Mouse (Mus musculus) adrenal gland, adult 2 months (tissue): ENCODE results near the gene Tpm1. TPM values are rescaled to one million over a fixed set of nuclear protein-coding genes. Genes with fewer than 3 reads are reported as not detected.
A peak's percentile ranks its signal among the peaks of the same experiment; 100 is the strongest.

ENCODE experiments used
- DNase-seq: peaks from one replicate; pipeline ENCODE4 v3.0.0; 2021
- polyA plus RNA-seq: library from polyadenylated mRNA; depleted of rRNA; stranded (reverse); fragments of >200 nt; gene quantifications from 2 replicates; pipeline ENCODE4 v1.2.3, GENCODE M21; 2012
- total RNA-seq, 2 experiments: library from RNA; stranded (reverse); gene quantifications; 2 replicates each; pipeline ENCODE4 v1.2.3; 2021

The Tpm1 gene
- total and polyA plus RNA-seq, 3 experiments, result 30.7 to 271 (median 144) TPM

DNA sequence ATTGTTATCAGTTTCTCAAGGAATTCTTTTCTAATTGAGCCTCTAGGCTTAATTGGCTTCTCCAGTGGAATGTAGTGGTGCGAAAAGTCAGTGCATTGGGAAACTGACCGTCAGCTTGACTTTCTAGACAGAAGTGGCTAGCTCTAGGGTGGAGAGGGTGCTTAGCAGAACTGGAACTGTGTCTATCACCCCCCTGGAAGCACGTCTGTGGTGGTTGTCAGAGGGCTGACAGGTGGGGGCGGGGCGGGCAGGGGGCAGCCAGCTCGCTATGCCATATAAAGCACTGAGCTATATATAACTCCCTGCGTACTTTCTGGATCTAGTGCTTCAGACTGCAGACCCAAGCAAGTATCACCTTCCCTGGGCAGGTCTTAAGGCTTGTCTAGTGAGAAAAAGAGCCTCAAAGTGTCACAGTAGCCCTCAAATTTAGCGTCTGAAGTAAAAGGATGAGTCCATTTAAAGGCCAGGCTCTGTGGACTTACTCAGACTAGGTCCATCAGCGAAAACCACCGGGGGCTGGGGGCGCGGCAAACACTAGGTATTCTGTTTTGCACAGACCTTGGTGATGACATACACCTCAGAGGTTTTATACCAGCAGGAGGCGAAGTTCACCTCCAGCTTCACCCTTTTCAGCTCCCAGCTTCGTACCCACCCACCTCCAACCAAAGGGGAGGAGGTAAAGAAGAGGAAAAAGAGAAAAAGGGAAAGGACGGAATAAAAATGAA lies 2.2 kb downstream of the Tpm1 start:
- no peak for DNase-seq

DNA sequence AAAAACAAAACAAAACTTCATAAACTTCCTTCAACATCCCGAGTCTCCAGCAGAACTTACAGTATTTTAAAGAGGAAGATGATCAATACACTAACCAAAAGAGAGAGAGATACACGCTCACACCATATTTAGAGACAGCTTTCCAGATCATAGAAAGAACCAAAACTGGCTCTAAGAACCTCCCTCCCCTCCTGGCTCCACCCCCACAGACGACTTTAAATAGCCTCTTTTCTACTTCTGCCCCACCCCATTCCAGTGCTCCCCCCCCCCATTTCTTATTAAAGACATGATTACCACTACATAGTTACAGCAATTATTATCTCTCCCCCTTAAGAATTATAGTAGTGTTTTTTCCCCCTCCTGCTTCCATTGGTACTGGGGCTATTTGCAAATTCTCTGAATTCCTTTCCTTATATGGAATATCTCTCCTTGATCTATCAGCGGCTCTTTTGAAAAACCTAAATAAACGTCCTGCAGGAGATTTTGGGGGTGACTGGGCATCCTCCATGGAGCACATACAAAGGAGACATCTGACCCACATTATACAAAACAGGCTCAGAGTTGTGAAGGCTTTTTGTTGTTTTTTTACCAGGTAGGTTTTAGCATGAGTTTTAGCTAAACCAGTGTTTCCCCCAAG lies 3.1 kb downstream of the Tpm1 start:
- DNase-seq, result no peak

DNA sequence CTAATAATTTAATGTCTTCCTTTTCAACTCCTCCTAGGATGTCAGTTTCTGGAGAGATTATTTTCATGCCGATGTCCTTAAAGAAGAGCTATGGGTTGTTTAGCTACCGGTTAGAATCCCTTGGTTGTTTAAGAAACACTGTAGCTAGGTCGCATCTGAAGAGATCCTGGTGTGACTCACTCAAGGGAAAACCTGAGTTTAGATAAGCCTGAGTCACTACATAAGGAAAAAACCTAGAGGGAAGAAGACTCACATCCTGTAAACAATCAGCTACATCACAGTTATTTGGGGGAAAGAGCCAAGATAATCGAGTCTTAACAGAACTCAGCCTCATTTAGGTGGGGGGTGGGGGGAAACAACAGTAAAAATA lies 3.9 kb downstream of the Tpm1 start:
- no peak for DNase-seq

DNA sequence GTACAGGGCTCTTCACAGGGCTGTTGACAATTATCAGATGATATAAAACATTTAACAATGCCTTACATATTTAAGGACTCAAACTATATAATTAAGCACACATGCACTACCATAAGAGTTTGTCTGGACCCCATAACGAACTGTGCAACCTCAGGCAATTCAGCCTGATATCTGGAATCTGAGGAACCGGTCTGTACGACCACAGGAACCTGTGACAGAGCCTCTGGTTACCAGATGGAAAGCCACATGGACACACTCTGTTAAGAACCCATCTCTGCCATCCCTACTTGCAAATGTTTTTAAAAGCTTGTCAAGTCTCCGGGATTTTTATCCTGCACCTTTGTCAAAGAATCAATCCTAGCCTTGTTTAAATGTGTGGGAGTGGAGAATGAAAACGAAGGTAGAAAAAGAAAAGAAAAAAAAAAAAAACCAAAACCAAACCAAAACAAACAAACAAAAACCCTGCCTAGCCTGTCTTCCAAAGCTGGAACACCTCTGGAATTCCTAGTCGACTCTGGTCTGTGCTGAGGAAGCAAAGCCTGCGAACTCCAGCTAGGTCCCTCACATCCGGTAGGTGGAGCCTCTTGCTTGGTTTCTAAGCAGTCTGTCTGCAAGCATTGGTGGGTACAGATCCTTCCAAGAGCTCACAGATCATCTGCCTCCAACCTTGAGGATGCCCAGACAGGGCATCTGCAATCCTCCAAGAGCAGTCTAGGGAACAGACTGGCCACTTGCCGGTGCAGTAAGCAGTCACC lies 4.5 kb downstream of the Tpm1 start:
- DNase-seq, result peak; percentile 76

DNA sequence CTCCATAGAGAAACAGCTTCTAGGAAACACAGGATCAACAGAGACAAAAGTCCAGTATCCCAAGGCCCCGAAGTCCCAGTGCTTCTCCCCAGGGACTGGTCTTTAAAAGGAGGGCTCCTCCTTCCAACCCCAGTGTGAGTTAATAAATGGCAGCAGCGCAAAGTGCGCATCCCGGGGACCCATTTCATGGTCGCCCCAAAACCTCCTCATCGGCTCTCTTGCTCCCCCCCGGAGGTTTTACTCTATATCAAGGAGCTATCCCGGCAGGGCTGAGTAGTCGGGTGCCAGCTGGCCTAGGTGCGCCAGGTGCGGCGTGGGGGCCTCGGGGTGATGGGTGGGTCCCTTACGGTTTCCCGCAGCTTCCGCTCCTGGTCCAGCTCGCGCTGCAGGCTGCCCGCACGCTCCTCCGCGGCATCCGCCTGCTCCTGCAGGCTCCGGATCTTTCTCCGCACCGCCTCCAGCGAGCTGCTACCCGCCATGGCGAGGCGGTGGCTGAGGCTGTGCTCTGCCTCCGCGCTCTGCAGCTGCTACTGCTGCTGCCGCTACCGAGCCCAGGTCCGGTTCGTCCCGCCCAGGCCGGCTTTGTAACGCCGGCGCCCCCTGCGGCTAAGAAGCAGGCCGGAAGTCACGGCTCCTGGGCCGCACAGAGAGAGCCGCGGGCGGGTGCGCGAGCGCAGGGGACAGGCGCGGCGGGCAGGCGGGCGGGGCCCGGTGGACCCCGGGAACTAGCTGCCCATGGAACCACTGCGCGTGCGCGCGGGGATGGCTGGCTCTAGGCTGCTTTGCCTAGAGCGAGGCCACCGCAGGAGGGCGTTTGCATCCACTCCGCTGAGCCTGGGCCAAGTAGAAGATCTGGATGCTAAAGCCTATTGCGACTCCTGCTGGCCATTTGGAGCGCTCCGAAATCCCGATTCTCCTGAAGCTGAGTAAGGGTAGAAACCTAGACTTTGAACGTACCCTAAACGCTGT lies 5.7 kb downstream of the Tpm1 start:
- DNase-seq, result peak; percentile 100

DNA sequence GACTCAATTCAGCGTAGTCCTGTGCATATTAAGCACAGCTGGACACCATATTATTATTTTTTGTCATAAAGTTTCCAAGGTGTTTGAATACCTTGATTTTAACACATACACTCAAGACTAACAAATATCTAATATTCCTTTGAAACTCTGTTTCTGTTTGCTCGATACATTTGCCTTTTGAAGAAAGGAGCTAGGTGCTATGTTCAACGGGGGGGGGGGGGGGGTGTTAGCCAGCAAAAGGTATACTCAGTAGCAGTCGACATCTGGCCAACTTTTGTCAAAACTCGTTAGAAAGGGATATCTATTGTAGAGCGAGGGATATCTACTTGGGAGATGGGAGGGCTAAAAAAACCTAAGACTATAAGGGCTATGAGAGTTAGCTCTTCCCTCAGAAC lies 6.4 kb downstream of the Tpm1 start:
- no peak for DNase-seq

DNA sequence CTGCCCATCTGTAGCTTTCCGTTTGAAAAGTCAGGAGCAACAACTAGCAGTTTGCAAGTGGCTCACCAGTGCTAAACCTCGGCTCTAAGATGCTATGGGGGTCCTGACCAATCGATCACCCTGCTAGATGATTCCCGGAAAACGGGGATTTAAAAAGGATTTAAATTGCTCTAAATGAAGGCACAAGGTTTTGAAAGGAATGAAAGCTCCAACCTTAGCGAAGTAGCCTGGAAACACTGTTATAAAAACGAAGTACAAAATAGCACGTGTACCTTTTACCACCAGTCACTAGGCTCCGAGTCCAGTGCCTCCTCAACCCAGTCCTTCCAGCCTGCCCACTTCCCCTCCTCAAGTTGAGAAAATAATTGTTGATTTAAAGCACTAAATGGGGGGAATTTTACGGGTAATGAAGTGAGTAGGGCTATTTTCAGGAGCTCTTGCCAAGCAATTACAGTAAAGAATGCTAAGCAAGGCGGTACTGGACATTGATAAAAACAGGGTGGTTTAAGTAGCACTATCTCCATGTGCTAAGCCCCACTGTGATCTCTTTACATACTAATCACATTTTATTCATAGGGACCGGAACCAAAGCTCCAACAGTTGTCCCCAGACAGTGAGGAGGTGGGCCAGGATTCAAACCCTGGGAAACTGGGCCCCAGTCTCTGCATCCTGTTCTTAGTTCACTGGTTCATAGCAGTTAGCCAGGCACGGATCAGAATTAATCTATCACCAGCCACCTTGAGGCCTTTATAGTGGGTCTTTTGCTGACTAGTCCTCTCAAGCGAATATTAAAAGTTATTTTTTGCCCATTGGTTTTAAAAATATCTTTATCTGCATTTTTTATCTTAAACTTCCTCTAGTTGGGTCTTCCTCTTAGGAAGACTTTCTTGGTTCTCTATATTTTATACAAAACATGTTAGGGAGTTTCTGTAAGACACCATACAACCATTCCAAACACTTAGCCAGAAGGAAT lies 7.1 kb downstream of the Tpm1 start:
- DNase-seq, result peak; percentile 28

DNA sequence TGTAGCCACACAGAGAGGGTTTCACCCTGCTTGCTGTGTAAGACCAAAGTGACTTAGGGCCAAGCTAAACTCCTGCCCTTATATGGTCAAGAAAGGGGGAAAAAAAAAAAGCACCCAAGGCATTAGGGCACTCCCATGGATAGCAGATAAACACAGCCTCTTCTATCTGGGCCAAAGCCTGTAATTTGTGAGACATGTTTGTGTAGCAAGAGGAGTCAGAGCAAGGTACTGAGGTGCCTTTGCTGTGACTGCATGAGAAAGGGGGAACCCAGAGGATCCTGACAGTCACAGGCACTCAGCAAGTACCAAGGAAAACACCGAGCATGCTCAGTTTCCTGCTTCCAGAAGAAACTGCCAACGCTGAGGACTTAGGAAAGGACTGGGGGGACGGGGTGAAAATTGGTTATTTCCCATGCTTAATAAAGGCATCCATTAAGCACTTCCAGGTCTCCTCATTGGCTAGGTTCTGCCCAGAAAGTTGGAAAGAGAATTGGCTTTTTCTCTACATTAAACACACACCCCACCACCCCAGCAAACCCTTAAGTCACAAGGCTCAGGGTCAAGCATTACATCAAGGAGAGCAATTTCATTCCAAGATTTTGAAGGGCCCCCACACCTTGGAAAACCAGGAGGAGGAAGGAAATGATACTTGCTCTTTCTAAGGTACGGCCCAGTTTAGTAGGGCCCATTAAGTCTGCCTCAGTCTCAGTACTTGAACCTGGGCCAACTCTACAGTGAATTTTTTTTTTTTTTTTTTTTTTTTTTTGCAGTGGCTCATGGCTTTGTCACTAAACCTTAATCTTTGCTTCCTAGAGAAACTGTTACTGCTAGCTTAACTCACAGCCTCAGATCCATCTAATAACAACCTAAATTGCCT lies 8.0 kb downstream of the Tpm1 start:
- peak; percentile 49 for DNase-seq

DNA sequence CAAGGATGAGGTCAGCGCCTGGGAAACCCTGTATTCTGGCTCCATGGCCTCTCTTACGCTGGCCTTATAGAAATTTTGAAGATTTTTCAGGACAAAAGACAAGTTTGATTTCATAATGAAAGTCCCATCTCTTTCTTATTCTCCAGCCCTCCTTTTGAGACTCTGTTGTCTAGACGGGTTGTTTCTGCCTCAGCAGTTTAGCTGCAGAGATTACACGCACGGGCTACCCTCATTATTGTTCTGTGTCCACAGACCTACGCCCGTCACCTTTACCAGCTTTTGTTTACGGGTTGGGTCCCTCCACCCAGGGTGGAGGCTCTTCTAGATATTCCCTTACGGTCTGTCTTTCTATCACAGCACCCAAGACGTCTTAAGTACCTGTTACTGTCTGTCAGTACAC lies 9.3 kb downstream of the Tpm1 start:
- DNase-seq, result no peak

DNA sequence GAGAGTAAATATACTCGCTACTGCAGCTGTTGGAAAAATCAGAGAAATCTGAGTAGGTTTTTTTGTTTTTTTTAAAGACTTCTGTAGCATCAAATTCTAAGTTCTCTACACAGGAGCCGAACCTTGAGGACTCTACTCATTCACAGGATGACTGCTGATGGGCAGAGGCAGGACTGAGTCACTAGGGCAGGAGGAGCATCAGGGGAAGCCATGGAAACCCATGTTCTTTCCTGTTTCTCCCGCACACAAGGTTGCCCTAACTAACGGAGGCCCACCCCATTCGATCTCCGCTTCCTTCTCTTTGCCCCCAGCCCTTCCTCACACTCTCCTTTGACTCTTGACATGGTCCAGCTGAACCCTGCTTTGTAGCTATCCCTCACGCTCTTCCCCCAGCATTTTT lies 10.5 kb downstream of the Tpm1 start:
- DNase-seq, result peak; percentile 48

DNA sequence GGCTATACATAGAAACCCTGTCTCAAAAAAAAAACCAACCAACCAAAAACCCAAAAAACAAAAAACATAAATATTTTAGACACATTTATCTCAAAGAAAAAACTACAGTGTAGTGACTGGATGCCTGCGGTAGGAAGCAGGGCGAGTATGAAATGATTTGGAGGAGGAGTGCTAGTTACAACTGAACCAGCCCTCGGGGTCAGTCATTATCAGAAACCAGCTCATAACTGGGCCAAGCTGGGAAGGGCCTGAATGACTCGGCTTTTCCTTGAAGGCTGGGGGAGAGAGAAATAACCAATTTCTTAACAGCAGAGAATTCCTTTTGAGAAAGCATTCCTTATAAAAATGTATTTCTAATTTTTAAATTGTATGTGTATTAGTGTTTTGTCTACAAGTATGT lies 11.5 kb downstream of the Tpm1 start:
- peak; percentile 15 for DNase-seq

DNA sequence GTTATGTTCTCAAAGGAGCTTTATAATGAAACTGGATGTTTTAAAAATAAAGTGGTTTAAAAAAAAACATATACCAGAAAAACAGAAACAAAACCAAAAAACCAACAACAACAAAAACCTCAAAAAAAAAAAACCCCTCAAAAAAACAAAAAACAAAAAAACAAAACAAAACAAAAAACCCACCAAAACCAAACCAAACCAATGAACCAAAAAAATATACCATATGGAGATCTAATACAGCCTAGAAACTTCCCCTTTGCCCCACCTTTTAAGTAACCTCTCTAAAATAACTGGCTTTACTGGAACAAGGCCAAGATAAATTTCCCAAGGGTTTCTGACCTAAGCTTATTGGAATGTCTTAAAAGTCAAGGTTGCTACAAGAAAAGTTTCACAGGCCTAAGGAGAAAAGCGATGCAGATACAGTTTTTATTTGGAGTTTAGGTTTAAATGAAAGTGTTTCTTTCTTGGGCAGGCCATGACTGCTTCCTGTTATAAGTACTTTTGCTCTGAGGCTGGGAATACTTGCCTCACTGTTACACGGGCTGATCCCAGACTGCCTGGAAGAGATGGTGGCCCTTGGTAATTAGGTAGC lies 12.6 kb downstream of the Tpm1 start:
- peak; percentile 30 for DNase-seq

DNA sequence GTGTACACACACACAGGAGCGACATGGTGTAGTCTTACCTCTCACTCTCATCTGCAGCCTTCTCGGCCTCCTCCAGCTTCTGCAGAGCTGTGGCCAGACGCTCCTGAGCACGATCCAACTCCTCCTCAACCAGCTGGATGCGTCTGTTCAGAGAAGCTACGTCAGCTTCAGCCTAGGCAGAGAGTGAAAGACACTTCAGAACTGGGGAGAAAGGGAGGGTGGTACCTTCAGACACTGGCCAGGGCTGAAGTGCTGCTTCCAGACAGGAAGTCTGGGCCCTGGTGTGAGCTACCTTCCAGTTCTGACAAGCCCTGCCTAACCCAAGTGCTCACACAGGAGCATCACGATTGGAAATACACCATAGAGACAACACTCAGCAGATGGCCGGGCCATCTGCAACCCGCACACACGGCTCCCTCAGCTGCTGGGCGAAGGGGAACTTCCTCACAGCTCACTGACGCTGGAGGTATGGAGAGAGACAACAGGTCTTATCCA lies 13.2 kb downstream of the Tpm1 start:
- DNase-seq, result peak; percentile 13

DNA sequence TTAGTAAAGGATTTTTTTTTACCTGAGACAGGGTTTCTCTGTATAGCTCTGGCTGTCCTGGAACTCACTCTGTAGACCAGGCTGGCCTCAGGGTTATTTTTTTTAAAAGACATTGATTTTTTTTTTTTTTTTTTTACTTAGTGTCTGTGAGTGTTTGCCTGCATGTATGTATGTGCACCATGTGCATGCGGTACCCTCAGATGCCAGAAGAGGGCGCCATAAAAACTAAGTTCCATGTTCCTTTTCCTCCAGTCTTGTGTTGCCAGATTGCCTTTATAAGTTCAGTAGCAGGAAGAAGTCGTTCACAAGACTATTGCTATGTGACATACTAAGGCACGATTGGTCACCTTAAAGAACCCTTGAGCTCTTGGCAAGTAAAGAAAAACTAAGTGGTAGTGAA lies 14.5 kb downstream of the Tpm1 start:
- no peak for DNase-seq

DNA sequence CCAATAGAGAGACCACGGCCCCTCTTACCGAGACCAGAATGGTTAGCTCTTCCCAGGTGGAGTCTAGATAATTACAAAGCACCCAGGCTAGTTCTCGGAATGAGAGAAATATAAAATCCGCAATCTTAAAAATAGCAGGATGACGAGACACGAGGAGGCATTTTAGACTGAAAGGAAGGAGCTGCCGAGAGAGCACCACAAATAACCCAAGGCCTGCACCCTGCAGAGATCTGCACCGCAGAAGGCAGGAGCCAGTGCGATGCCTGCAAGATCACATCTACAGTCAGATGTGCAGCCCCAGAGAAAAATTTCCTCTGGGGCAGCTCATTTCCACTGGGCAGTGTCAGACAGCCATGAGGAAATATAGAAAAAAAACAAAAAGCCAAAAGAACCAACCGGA lies 16.2 kb downstream of the Tpm1 start:
- DNase-seq, result no peak

DNA sequence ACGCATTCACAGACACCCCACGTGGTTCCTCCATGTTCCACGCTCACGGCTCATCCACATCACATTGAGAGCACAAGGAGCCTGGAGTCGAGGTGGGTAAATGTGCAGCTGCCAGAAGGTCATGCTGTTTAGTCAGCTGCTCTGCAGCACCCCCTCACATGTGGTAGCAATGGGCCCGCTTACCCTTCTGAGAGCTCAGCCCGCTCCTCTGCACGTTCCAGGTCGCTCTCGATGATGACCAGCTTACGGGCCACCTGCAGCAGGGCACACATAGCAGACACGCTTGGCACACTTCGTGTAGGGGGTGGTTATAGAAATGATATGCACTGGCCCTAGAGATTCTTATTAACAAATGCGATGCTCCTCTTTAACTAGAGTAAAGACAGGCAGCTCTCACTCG lies 16.6 kb downstream of the Tpm1 start:
- DNase-seq, result no peak

DNA sequence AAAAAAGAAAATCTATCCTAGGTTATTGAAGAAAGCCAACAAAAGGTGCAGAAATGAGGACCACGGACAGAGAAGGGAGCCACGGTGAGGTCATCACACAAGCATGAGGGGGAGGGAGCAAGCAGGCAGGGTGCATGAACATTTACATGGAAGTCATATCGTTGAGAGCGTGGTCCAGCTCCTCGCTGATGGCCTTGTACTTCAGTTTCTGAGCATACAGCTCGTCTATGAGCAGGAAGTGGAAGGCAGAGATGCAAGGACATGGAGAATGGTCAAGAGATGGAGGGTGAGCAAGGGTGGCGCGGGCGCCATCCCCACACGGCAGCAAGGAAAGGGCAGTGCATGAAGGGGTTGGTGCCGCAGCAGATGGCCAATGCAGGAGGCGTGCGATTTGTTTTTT lies 19.7 kb downstream of the Tpm1 start:
- DNase-seq, result no peak

DNA sequence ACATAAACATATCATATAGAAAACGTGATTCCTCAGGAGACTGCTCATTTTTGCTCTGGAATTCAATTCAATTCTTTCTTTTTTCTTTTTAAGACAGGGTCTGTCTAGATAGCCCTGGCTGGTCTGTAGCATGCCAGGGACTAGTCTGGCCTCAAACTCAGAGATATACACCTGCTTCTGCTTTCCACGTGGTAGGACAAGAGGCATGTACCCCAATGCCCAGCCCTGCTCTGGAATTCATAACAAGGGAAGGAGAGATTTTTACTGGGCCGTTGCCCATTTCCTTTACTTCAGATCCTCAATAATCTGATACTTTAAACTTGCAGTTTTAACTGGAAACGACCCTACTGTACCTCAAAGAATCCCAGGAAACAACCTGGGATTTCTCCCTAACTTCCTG lies 20.3 kb downstream of the Tpm1 start:
- no peak for DNase-seq

DNA sequence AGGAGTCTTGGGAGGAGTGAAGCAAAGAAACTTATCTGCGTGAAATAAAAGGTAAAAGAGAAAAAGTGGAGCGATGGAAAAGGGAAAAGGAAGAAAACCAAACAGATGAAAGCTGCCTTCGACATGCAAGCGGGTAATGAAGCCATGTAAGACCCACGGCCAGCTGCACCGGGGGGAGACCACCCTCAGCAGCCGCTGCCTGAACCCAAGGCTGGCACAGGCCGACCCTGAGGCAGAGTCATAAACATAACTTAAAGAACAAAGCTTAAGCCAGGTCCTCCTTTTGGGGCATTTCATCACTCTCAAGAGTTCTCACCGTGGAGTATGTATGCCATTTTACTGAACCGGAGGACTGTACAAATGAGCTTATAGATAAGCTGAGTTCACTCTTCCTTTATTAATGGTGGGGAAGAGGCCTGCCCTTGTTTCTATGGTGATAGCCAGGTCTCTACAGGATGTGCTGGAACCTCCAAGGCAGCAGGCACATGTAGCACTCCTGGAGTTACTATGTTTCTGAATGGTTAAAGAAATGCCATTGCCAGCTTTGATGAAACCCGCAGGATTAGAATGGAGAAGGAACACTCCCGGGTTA lies 21.0 kb downstream of the Tpm1 start:
- no peak for DNase-seq
